Mouse (Mus musculus): ENCODE data around the gene Rsad2.

DNA sequence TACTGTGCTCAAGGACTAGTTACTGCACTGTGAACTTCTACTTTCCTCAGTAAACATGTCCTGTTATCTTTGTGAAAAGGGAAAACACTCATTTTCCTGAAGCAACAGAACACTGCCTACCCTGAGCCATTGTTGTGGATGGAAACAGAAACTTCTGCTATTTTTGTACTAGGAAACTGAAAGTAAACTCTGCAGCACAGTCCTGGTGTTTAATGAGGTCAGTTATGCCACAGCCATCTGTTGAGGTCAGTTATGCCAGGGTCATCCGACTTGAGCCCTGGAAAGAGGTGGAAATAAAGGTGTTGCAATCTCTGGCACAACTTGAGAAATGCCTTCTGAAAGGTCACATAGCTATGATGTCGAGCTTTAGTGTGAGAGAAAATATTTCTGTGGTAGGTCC lies 3.8 kb upstream of the Rsad2 start:
- no peak for TF ChIP-seq CTCF (IDR thresholded peaks at IDR 0.05; ENCODE audit: low read depth, low read length)
- TF ChIP-seq POLR2A (IDR thresholded peaks at IDR 0.05; ENCODE audit: extremely low read depth, insufficient read depth, low read length), result no peak
